Mouse (Mus musculus) kidney, postnatal 36 days (tissue): ENCODE results near the gene Lrrc47.

Experiments used
- DNase-seq, 2 experiments: peaks; one replicate each; pipeline ENCODE4 v3.0.0; 2021 to 2022; ENCODE audit warnings: mixed read lengths in 2 of 2

Lrrc47 gene

GRCm38 (mm10) chr4:154023754-154024601 lies 12.4 kb downstream of the Lrrc47 start:
- DNase-seq: peak; percentile 66 to 80

GRCm38 (mm10) chr4:154024729-154025521 lies 13.4 kb downstream of the Lrrc47 start:
- DNase-seq: peak; percentile 29 to 42

- DNase-seq: peak; percentile 95 to 97
Measured at GRCm38 (mm10) chr4:154025641-154026440, 14.3 kb downstream of the Lrrc47 start, which contains the start of gene Smim1. Gene Smim1 (minus strand): TSS chr4:154026230.

GRCm38 (mm10) chr4:154026441-154026761 lies 14.9 kb downstream of the Lrrc47 start:
- no peak for DNase-seq

GRCm38 (mm10) chr4:154028066-154028465 lies 16.5 kb downstream of the Lrrc47 start:
- DNase-seq: no peak

GRCm38 (mm10) chr4:154028646-154029045 lies 17.1 kb downstream of the Lrrc47 start:
- DNase-seq: peak in 1 of 2 experiments; percentile 67

- DNase-seq: no peak
Measured at GRCm38 (mm10) chr4:154037123-154037522, 25.6 kb downstream of the Lrrc47 start.

GRCm38 (mm10) chr4:154042577-154042976 lies 31.0 kb downstream of the Lrrc47 start, which contains the start of gene Ccdc27:
Gene Ccdc27 (minus strand): TSS chr4:154042677.
- DNase-seq: no peak

- no peak for DNase-seq
Measured at GRCm38 (mm10) chr4:154045837-154046236, 34.3 kb downstream of the Lrrc47 start.

- DNase-seq: no peak
Measured at GRCm38 (mm10) chr4:154051401-154051800, 39.9 kb downstream of the Lrrc47 start.

GRCm38 (mm10) chr4:154053065-154053464 lies 41.5 kb downstream of the Lrrc47 start:
- no peak for DNase-seq

- DNase-seq: no peak
Measured at GRCm38 (mm10) chr4:154055482-154055881, 44.0 kb downstream of the Lrrc47 start.

GRCm38 (mm10) chr4:154056046-154056445 lies 44.5 kb downstream of the Lrrc47 start:
- no peak for DNase-seq

GRCm38 (mm10) chr4:154056661-154057060 lies 45.1 kb downstream of the Lrrc47 start:
- DNase-seq: no peak

GRCm38 (mm10) chr4:154057696-154058095 lies 46.2 kb downstream of the Lrrc47 start:
- DNase-seq: no peak

- peak; percentile 43 to 45 for DNase-seq
Measured at GRCm38 (mm10) chr4:154064827-154065773, 53.6 kb downstream of the Lrrc47 start.

- peak; percentile 35 to 69 for DNase-seq
Measured at GRCm38 (mm10) chr4:154070896-154071295, 59.4 kb downstream of the Lrrc47 start.
